25 mouse cellular contexts compared by ENCODE assay signal in the genomic region with DNA sequence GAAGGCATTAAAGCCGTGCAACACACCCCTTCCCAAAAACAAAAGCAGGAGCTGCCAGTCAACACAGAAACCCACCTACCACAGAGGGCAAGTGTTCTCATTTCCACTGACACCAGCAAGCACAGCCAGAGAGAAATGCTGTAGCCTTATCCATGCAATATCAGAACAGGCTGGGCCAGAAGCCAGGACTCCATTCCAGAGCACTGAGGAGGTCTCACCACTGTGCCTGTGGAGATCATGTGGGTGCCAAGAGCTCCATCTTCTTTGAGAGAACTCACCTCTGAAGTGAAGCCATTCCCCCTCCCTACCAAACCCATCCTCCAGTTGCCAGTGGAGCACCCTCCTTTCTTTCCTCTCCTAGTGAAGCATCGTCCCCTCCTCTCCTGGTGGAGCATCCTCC.
A peak's percentile ranks its signal among the peaks of the same experiment; 100 is the strongest.
DNase-seq lines count a peak whose midpoint lies in the region; ATAC-seq lines count a peak whose summit lies in the region.
"Had no signal": no experiment of that assay in that cellular context is flagged by ENCODE, and none has a peak within 500 bp of the region (broad histone marks: within the 10 kb centered on the region; RNA-seq: fewer than 3 reads in every experiment).

No protein-coding gene starts in this region.

- H3K4me2 ChIP-seq in midbrain, embryonic 11.5 days: no peak overlapping the region
- H3K4me2 ChIP-seq in midbrain, embryonic 13.5 days (replicated peaks): no peak overlapping the region
- H3K4me2 ChIP-seq: embryonic facial prominence, embryonic 13.5 days; embryonic facial prominence, embryonic 15.5 days; forebrain, embryonic 12.5 days had no signal

- no peak overlapping the region for H3K9ac ChIP-seq in midbrain, embryonic 11.5 days (ENCODE audit: low read length)
- no peak overlapping the region for H3K9ac ChIP-seq in midbrain, embryonic 13.5 days (replicated peaks)
- H3K9ac ChIP-seq: embryonic facial prominence, embryonic 13.5 days; embryonic facial prominence, embryonic 15.5 days; forebrain, embryonic 12.5 days had no signal

- no peaks in the 10 kb centered on the region for H3K4me1 ChIP-seq in midbrain, embryonic 11.5 days (ENCODE audit: control insufficient read depth, insufficient read depth, low read length)
- no peaks in the 10 kb centered on the region for H3K4me1 ChIP-seq in midbrain, embryonic 13.5 days (replicated peaks)
- H3K4me1 ChIP-seq: embryonic facial prominence, embryonic 13.5 days; embryonic facial prominence, embryonic 15.5 days; forebrain, embryonic 10.5 days; forebrain, embryonic 12.5 days had no signal

- H3K27ac ChIP-seq in midbrain, embryonic 11.5 days (ENCODE audit: low read depth, low read length): no peak overlapping the region
- no peak overlapping the region for H3K27ac ChIP-seq in midbrain, embryonic 13.5 days
- H3K27ac ChIP-seq: embryonic facial prominence, embryonic 13.5 days; embryonic facial prominence, embryonic 15.5 days; forebrain, embryonic 10.5 days; forebrain, embryonic 12.5 days had no signal

- 85% methylated on average over 2 of the region's 2 CpGs for WGBS in midbrain, embryonic 11.5 days
- 88% methylated on average over 2 of the region's 2 CpGs for WGBS in midbrain, embryonic 13.5 days

- DNase-seq in cerebellum, postnatal 14 days: peak; percentile 34 to 44
- no peak for DNase-seq in cerebellum, adult 9-11 months
- peak; percentile 70 for DNase-seq in midbrain, embryonic 11.5 days (ENCODE audit: low spot score, missing footprints)
- peak; percentile 19 for DNase-seq in 3T3-L1 (ENCODE audit: low read depth, low spot score)
- peak; percentile 46 for DNase-seq in Muller cell, postnatal 12 days (ENCODE audit: inconsistent ontology term)
- DNase-seq in thymus, postnatal 10 days (ENCODE audit: low spot score in 2 of 2): no peak
- DNase-seq: adrenal gland, adult 2 months; adrenal gland, postnatal 10 days; adrenal gland, postnatal 25 days; B cell, adult 2 months; cerebellum, adult 11-12 months; cerebellum, adult 9-10 months; cerebellum, postnatal 36 days; embryo, embryonic 11 days had no signal

- no peaks in the 10 kb centered on the region for H3K36me3 ChIP-seq in midbrain, embryonic 11.5 days (ENCODE audit: control insufficient read depth, insufficient read depth, low read length)
- H3K36me3 ChIP-seq in midbrain, embryonic 13.5 days: no peaks in the 10 kb centered on the region
- H3K36me3 ChIP-seq: embryonic facial prominence, embryonic 13.5 days; embryonic facial prominence, embryonic 15.5 days; forebrain, embryonic 10.5 days; forebrain, embryonic 12.5 days; G1E had no signal

- no peak for ATAC-seq in midbrain, embryonic 11.5 days (ENCODE audit: low FRiP score)
- no peak for ATAC-seq in midbrain, embryonic 13.5 days
- ATAC-seq in erythroblast, adult 5-6 weeks (replicated peaks; ENCODE audit: low FRiP score, poor library complexity, severe bottlenecking): no peak
- ATAC-seq: CD4-positive, CD25-positive, alpha-beta regulatory T cell, adult 4 months; forebrain, embryonic 14.5 days; forebrain, embryonic 16.5 days had no signal

- H3K4me3 ChIP-seq in midbrain, embryonic 11.5 days (ENCODE audit: low read depth, low read length): no peak overlapping the region
- H3K4me3 ChIP-seq in midbrain, embryonic 13.5 days (replicated peaks): no peak overlapping the region
- H3K4me3 ChIP-seq: embryonic facial prominence, embryonic 13.5 days; embryonic facial prominence, embryonic 15.5 days; forebrain, embryonic 10.5 days; forebrain, embryonic 12.5 days had no signal

- H3K9me3 ChIP-seq in midbrain, embryonic 11.5 days (ENCODE audit: control insufficient read depth, low read length): no peaks in the 10 kb centered on the region
- H3K9me3 ChIP-seq in midbrain, embryonic 13.5 days: no peaks in the 10 kb centered on the region
- H3K9me3 ChIP-seq: embryonic facial prominence, embryonic 13.5 days; embryonic facial prominence, embryonic 15.5 days; forebrain, embryonic 10.5 days; forebrain, embryonic 12.5 days; G1E had no signal

- H3K27me3 ChIP-seq in midbrain, embryonic 11.5 days (ENCODE audit: control insufficient read depth, insufficient read depth, low read length): no peaks in the 10 kb centered on the region
- no peaks in the 10 kb centered on the region for H3K27me3 ChIP-seq in midbrain, embryonic 13.5 days
- H3K27me3 ChIP-seq: CH12.LX; embryonic facial prominence, embryonic 13.5 days; embryonic facial prominence, embryonic 15.5 days; forebrain, embryonic 12.5 days had no signal

Comparison
In these comparisons a context has a peak if more than half of its experiments do, and no peak if none do; other contexts are left out.
1. DNase-seq: peak in cerebellum, postnatal 14 days (2 of 2), midbrain, embryonic 11.5 days (single experiment), 3T3-L1 (single experiment) and Muller cell, postnatal 12 days (single experiment); none in cerebellum, adult 9-11 months (single experiment) and thymus, postnatal 10 days (0 of 2).